Mouse (Mus musculus) embryonic facial prominence, embryonic 11.5 days (tissue): ENCODE measurements around the gene Ebf1. TPM values are rescaled to one million over a fixed set of nuclear protein-coding genes. Genes with fewer than 3 reads are reported as not detected.

Source experiments
- ATAC-seq: fragments of 200-750 bp; cut with Nextera tagmentation; replicated peaks from 2 replicates; pipeline ENCODE4 v1.8.0; 2017; ENCODE audit warnings: low read depth; ENCODE audit not compliant: insufficient number of reproducible peaks, low FRiP score, low TSS enrichment
- DNase-seq: peaks from one replicate; pipeline ENCODE4 v3.0.0-alpha.2; 2015; ENCODE audit warnings: low spot score
- H3K27ac ChIP-seq: fragments of 300-500 bp; sonication (generic); replicated peaks from 2 replicates; pipeline ENCODE4 v1.5.1; 2014; ENCODE audit warnings: mild to moderate bottlenecking, low read depth, low read length, control low read depth
- H3K27me3 ChIP-seq: fragments of 300-500 bp; sonication (generic); 2 replicates; pipeline ENCODE4 v1.6.1; 2014; ENCODE audit warnings: mild to moderate bottlenecking, low read length, moderate library complexity, mixed read lengths; ENCODE audit not compliant: control insufficient read depth, insufficient read depth
- H3K36me3 ChIP-seq: fragments of 300-500 bp; sonication (generic); replicated peaks from 2 replicates; pipeline ENCODE4 v1.6.1; 2014; ENCODE audit warnings: low read depth, mild to moderate bottlenecking, low read length, moderate library complexity, mixed read lengths; ENCODE audit not compliant: control insufficient read depth, insufficient read depth
- H3K4me1 ChIP-seq: fragments of 300-500 bp; sonication (generic); 2 replicates; pipeline ENCODE4 v1.6.1; 2014; ENCODE audit warnings: low read length, mixed read lengths; ENCODE audit not compliant: control insufficient read depth, insufficient read depth
- H3K4me2 ChIP-seq: fragments of 300-500 bp; sonication (generic); 2 replicates; pipeline ENCODE4 v1.6.1; 2014; ENCODE audit warnings: low read depth, mild to moderate bottlenecking, control low read depth, low read length, moderate library complexity
- H3K4me3 ChIP-seq: fragments of 300-500 bp; sonication (generic); 2 replicates; pipeline ENCODE4 v1.5.1; 2014; ENCODE audit warnings: low read depth, low read length, control low read depth
- H3K9ac ChIP-seq: fragments of 300-500 bp; sonication (generic); replicated peaks from 2 replicates; pipeline ENCODE4 v1.6.1; 2014; ENCODE audit warnings: mild to moderate bottlenecking, control low read depth, low read length
- H3K9me3 ChIP-seq: fragments of 300-500 bp; sonication (generic); replicated peaks from 2 replicates; pipeline ENCODE4 v1.6.1; 2016; ENCODE audit warnings: mild to moderate bottlenecking, low read length, inconsistent platforms, mixed read lengths; ENCODE audit not compliant: control insufficient read depth
- WGBS: fragments of 180-500 bp; shearing (Covaris S2); extraction: QIAGEN DNeasy Blood & Tissue Kit; methylation state at CpG from one replicate; pipeline ENCODE4 v1.1.7; 2014; 5-methylcytosine and 5-hydroxymethylcytosine counted together
- polyA plus RNA-seq: library from polyadenylated mRNA; unstranded; fragments of >200 nt; fragmentation: Nextera tagmentation; extraction: Ambion mirVana; gene quantifications from 2 replicates; pipeline ENCODE4 v1.2.1, GENCODE M21; 2014

Gene Ebf1
- polyA plus RNA-seq, 1 experiment from 2014 or later, result 47.9 TPM

- Histone ChIP-seq H3K4me3 (no peak overlapping the region), H3K4me2 (peak overlapping the region; percentile 25; the same call in 1 of the 2 replicates)
- no peak for ATAC-seq
Observed at GRCm38 (mm10) chr11:45008078-45008477, 391.0 kb downstream of the Ebf1 start.

GRCm38 (mm10) chr11:45008760-45009159, 391.6 kb downstream of the Ebf1 start:
- Histone ChIP-seq H3K4me2 (no peak overlapping the region), H3K4me3 (no peak overlapping the region), H3K36me3 (no peaks in the 10 kb centered on the region), H3K9me3 (no peaks in the 10 kb centered on the region), H3K27ac (no peak overlapping the region), H3K9ac (no peak overlapping the region), H3K4me1 (no peaks in the 10 kb centered on the region; the same call in 1 of the 2 replicates), H3K27me3 (no peaks in the 10 kb centered on the region)
- ATAC-seq (no peak), DNase-seq (no peak)
- WGBS, result 88% methylated on average over 5 of the region's 5 CpGs

More at GRCm38 (mm10) chr11:45008078-45008477, 391.0 kb downstream of the Ebf1 start:
- Histone ChIP-seq H3K27ac (no peak overlapping the region), H3K27me3 (no peaks in the 10 kb centered on the region), H3K4me1 (no peaks in the 10 kb centered on the region; the same call in 1 of the 2 replicates), H3K36me3 (no peaks in the 10 kb centered on the region), H3K9ac (no peak overlapping the region; the same call in 1 of the 2 replicates), H3K9me3 (no peaks in the 10 kb centered on the region)
- peak; percentile 90 for DNase-seq
- 4% methylated on average over 7 of the region's 7 CpGs for WGBS

- Histone ChIP-seq H3K4me2 (no peak overlapping the region), H3K27me3 (no peaks in the 10 kb centered on the region), H3K9me3 (no peaks in the 10 kb centered on the region), H3K9ac (no peak overlapping the region), H3K36me3 (no peaks in the 10 kb centered on the region), H3K27ac (no peak overlapping the region), H3K4me1 (no peaks in the 10 kb centered on the region), H3K4me3 (no peak overlapping the region)
- DNase-seq (no peak), ATAC-seq (no peak)
- 91% methylated on average over 1 of the region's 1 CpGs for WGBS
Observed at GRCm38 (mm10) chr11:45012081-45012480, 395.0 kb downstream of the Ebf1 start.

DNA sequence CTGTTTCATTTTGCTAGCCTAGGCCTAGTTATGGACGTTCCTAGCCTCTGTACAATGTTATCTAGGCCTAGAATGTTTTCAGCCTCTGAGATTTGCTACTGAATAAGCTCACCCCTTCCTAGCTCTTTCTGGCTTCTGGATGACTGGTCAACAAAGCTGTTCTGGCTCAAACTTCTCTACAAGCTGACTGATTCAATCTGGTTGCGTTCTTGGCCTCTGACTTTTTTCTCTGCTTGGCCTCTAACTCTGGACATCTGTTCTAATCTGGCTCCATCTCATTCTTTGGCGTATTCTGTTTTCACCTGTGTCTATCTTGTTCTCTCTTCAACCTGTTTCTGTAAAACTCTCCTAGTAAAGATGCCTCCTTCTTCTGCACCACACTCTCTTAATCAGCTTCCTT, 400.4 kb downstream of the Ebf1 start:
- Histone ChIP-seq H3K27me3 (no peaks in the 10 kb centered on the region), H3K9ac (no peak overlapping the region), H3K36me3 (no peaks in the 10 kb centered on the region), H3K4me3 (no peak overlapping the region), H3K4me2 (no peak overlapping the region), H3K9me3 (no peaks in the 10 kb centered on the region), H3K27ac (no peak overlapping the region), H3K4me1 (no peaks in the 10 kb centered on the region)
- DNase-seq (no peak), ATAC-seq (no peak)
- WGBS, result 83% methylated on average over 3 of the region's 3 CpGs

DNA sequence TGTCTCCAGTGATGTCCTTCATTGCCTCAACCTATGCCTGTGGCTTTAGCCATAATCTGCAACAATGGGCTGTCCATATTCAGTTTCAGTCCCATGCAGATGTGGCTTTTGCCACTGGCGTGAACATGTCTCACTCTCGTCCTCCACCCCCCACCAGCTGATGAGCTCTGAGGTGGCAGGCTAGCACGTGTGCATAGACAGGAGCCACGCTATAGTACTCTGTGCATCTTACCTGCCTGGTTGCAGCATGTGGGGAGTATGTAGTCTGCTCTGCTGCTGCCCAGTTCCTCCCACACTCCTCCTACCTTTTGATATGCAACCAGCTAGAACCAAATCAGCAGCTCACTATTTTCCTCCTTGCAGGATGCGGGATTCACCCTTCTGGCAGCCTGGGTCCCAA, 408.9 kb downstream of the Ebf1 start:
- DNase-seq (no peak), ATAC-seq (no peak; the same call in 1 of the 2 replicates)
- Histone ChIP-seq H3K4me3 (no peak overlapping the region), H3K9ac (no peak overlapping the region), H3K36me3 (no peaks in the 10 kb centered on the region), H3K27ac (no peak overlapping the region), H3K4me1 (no peaks in the 10 kb centered on the region), H3K9me3 (no peaks in the 10 kb centered on the region), H3K4me2 (no peak overlapping the region), H3K27me3 (no peaks in the 10 kb centered on the region)
- 81% methylated on average over 5 of the region's 5 CpGs for WGBS

- no peaks in the 10 kb centered on the region for H3K27me3 ChIP-seq
- ATAC-seq, result no peak
- no peak overlapping the region for H3K27ac ChIP-seq
Observed at GRCm38 (mm10) chr11:45026674-45027073, 409.6 kb downstream of the Ebf1 start.

DNA sequence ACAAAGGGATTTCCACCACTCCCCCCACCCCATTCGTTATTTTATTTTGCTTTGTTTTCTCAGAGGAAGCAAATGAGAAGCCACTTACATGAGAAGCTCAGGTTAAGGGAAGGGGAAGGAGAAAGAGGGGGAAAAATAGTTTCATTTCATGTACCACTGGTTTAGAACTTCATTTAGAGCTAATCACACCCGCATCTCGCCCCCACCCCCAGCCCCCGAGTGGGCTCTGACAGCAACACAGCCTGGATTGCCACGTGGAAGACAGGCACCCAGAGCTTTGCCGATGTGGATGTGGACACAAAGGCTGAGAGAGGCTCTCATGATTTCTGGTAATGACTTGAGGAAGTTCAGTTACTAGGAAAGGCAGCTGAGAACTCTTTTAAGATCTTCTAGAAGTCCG, 410.0 kb downstream of the Ebf1 start:
- DNase-seq (no peak), ATAC-seq (no peak)
- Histone ChIP-seq H3K27me3 (no peaks in the 10 kb centered on the region), H3K9ac (0 out of 2 replicates have a peak overlapping the region, but pooled peaks have one; percentile 29), H3K4me2 (no peak overlapping the region), H3K4me3 (no peak overlapping the region), H3K4me1 (no peaks in the 10 kb centered on the region), H3K9me3 (no peaks in the 10 kb centered on the region), H3K36me3 (no peaks in the 10 kb centered on the region), H3K27ac (no peak overlapping the region)
- 58% methylated on average over 7 of the region's 7 CpGs for WGBS

More at GRCm38 (mm10) chr11:45026674-45027073, 409.6 kb downstream of the Ebf1 start:
- H3K9ac ChIP-seq, result 0 out of 2 replicates have a peak overlapping the region, but pooled peaks have one; percentile 29
- H3K36me3 ChIP-seq, result no peaks in the 10 kb centered on the region
- 11% methylated on average over 11 of the region's 11 CpGs for WGBS
- DNase-seq, result peak; percentile 17
- H3K4me3 ChIP-seq, result no peak overlapping the region
- H3K4me2 ChIP-seq, result no peak overlapping the region
- H3K4me1 ChIP-seq, result no peaks in the 10 kb centered on the region
- H3K9me3 ChIP-seq, result no peaks in the 10 kb centered on the region

DNA sequence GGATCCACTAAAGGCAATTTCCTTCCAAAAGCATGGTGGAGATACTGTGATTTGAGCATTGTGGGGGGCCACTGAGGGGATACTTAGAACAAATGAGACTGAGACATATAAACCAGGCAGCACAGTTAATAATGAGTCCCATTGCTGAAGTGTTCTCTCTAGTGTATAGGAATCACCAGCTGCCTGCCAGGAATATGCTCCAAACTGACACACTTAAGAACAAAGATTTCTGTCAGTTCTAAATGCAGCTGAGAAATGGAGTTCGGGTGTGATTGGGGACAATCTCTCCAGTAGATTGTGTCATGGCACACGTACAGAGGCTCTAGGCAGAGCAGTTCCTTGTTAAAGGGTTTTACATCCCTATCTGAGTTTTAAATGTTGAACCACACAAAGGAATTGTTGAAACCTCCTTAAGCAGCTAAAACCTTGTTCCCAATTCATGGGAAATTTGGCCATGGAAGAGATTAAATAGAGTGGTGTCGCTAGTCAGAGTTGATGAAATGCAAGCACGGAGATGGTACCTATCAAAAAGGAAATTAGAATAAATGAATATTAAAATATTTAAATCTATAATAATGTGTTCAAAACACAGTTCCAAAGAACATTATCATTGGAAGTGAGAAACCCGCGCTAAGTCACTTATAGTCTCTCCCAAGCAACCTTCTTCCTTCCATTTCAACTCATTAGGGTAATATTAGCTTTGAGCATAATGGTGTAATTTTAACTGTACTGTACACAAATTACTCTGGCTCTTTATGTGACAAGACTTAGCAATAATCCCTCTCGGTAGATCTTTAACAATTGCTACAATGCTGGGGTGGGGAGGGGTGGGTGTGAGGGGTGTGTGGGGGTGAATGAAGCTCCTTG, 438.9 kb downstream of the Ebf1 start:
- Histone ChIP-seq H3K9me3 (no peaks in the 10 kb centered on the region), H3K9ac (no peak overlapping the region), H3K27ac (no peak overlapping the region), H3K4me1 (no peaks in the 10 kb centered on the region), H3K27me3 (no peaks in the 10 kb centered on the region), H3K4me3 (no peak overlapping the region), H3K36me3 (no peaks in the 10 kb centered on the region), H3K4me2 (no peak overlapping the region)
- 88% methylated on average over 7 of the region's 7 CpGs for WGBS
- no peak for ATAC-seq
- DNase-seq, result no peak
